Mouse (Mus musculus) kidney, embryonic 14.5 days (tissue): Measurements from ENCODE around the gene Setd6. TPM values are rescaled to one million over a fixed set of nuclear protein-coding genes. Genes with fewer than 3 reads are reported as not detected.

ENCODE experiments used
- ATAC-seq: fragments of 200-750 bp; cut with Nextera tagmentation; 2 replicates; pipeline ENCODE4 v1.8.0; 2017; ENCODE audit warnings: moderate number of reproducible peaks, mild to moderate bottlenecking, moderate TSS enrichment, moderate library complexity; ENCODE audit not compliant: low FRiP score, low TSS enrichment
- H3K27ac ChIP-seq: fragments of 300-500 bp; sonication (generic); 2 replicates; pipeline ENCODE4 v1.5.1; 2014; ENCODE audit warnings: low read depth, mild to moderate bottlenecking, low read length, moderate library complexity, mixed read lengths
- H3K27me3 ChIP-seq: fragments of 300-500 bp; sonication (generic); 2 replicates; pipeline ENCODE4 v1.6.1; 2014; ENCODE audit warnings: mild to moderate bottlenecking, low read length; ENCODE audit not compliant: control insufficient read depth, insufficient read depth
- H3K36me3 ChIP-seq: fragments of 300-500 bp; sonication (generic); 2 replicates; pipeline ENCODE4 v1.6.1; 2014; ENCODE audit warnings: low read length, mixed read lengths; ENCODE audit not compliant: control insufficient read depth, insufficient read depth
- H3K4me1 ChIP-seq: fragments of 300-500 bp; sonication (generic); 2 replicates; pipeline ENCODE4 v1.6.1; 2014; ENCODE audit warnings: low read length, mixed read lengths; ENCODE audit not compliant: control insufficient read depth, insufficient read depth
- H3K4me2 ChIP-seq: fragments of 300-500 bp; sonication (generic); replicated peaks from 2 replicates; pipeline ENCODE4 v1.6.1; 2014; ENCODE audit warnings: low read depth, mild to moderate bottlenecking, low read length
- H3K4me3 ChIP-seq: fragments of 300-500 bp; sonication (generic); 2 replicates; pipeline ENCODE4 v1.5.1; 2014; ENCODE audit warnings: mild to moderate bottlenecking, low read length
- H3K9ac ChIP-seq: fragments of 300-500 bp; sonication (generic); 2 replicates; pipeline ENCODE4 v1.6.1; 2014; ENCODE audit warnings: low read depth, mild to moderate bottlenecking, low read length, moderate library complexity
- H3K9me3 ChIP-seq: fragments of 300-500 bp; sonication (generic); 2 replicates; pipeline ENCODE4 v1.6.1; 2016; ENCODE audit warnings: low read length; ENCODE audit not compliant: control insufficient read depth
- WGBS: fragments of 180-500 bp; shearing (Covaris S2); extraction: QIAGEN DNeasy Blood & Tissue Kit; methylation state at CpG from one replicate; pipeline ENCODE4 v1.1.7; 2014; 5-methylcytosine and 5-hydroxymethylcytosine counted together
- polyA plus RNA-seq: library from polyadenylated mRNA; unstranded; fragments of >200 nt; fragmentation: Nextera tagmentation; extraction: Ambion mirVana; gene quantifications from 2 replicates; pipeline ENCODE4 v1.2.1, GENCODE M21; 2014

Setd6 gene
- polyA plus RNA-seq, 1 experiment from 2014 or later, result 25.1 TPM

DNA sequence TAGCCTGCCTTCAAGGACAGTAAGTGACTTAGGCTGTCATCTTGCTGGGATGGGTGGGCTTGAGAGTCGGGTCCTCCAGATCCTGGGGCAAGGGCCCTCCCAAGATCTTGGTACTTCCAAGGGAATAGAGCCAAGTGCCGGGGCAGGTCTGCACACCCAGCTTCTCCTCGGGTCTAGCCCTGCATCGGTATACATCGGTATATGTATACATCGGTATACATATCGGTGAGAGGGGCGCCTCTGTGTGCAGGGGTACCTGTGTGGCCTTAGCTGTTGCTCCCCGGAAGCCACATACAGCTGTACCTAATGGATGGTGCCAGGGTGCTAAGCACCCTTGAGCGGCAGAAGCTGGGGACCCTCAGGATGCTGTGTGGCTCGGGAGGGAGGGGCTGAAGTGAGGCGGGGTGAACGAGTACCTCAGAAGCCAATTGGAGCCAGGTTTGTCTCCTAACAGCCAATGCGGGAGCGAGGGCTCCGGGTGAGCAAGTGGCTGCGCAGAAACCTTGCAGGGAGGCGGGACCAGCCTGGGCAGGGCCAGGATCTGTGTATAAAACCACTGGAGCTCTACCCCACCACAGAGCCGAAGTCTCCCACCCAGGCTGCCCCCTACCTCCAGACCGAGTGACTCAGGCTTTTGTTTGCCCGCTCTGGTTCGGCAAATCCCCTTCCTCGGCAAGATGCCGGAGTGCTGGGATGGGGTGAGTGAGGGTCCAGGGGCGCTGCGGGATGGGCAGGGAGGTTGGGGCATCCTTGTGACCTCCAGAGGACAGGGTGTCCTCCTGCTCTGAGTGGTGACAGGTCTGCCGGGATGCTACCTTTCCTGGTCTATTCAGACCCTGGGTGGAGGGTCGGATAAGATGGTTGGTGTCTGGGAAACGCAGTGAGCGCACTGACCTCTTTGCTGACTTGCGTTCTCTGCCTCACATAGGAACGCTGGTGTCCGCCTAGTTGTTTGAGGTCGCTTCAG lies 12.9 kb upstream of the Setd6 start:
- H3K36me3 ChIP-seq, result no peaks in the 10 kb centered on the region
- H3K27ac ChIP-seq, result no peak overlapping the region
- H3K4me1 ChIP-seq, result peaks cover 8% of the 10 kb centered on the region; the same call in 1 of the 2 replicates
- peak; percentile 95 for ATAC-seq
- H3K4me2 ChIP-seq, result peak overlapping the region; percentile 98
- peak overlapping the region; percentile 63 for H3K4me3 ChIP-seq
- 4% methylated on average over 34 of the region's 34 CpGs for WGBS
- 0 out of 2 replicates have a peak, but pooled peaks cover 1% of the 10 kb centered on the region for H3K27me3 ChIP-seq
- H3K9ac ChIP-seq, result peak overlapping the region; percentile 60; the same call in 1 of the 2 replicates
- no peaks in the 10 kb centered on the region for H3K9me3 ChIP-seq

DNA sequence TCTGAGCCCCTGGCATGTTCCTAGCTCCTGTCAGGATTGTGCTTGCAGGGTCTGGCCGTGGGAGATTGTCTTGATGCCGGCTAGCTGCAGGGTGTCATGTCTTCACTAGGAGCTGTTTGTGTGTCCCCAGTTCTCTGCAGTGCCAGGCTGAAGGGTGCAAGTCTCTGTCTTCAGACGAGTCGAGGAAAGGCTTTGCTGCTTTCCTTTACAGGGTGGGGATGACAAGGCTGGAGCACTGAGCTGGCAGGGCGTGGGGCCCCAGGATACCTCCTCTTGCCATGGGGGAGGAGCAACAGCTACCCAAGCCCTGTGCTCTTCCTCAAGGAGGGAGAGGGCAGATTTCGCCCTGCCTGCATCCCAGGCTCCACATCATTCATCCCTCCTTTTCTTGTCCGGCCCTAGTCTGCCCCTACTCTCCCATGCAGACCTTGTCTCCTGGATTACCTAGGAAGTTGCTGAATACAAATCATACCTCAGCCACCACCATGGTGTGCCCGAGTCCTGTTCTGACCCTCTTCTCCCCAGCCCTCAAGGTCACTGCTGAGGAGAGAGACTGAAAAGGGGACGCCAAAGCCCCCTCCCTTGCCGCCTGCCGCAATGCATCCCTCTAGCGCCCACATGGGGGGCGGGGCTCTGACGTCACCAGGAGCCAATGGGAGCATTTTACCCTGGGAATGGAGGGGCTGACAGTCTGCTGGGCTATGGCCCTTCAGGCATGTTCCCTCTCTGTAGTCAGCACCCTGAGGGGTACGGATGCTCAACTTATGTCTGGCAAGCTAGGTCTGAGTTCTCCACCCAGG lies 12.0 kb upstream of the Setd6 start:
- 3% methylated on average over 15 of the region's 15 CpGs for WGBS
- Histone ChIP-seq H3K4me1 (peaks cover 8% of the 10 kb centered on the region; the same call in 1 of the 2 replicates), H3K4me2 (peak overlapping the region; percentile 98), H3K4me3 (peak overlapping the region; percentile 63), H3K9me3 (no peaks in the 10 kb centered on the region), H3K27ac (no peak overlapping the region), H3K36me3 (no peaks in the 10 kb centered on the region), H3K9ac (peak overlapping the region; percentile 60; the same call in 1 of the 2 replicates), H3K27me3 (no peaks in the 10 kb centered on the region)
- peak; percentile 28 for ATAC-seq

GRCm38 (mm10) chr8:95704538-95704937 lies 11.1 kb upstream of the Setd6 start:
- H3K9ac ChIP-seq, result no peak overlapping the region
- H3K27me3 ChIP-seq, result no peaks in the 10 kb centered on the region
- H3K9me3 ChIP-seq, result no peaks in the 10 kb centered on the region
- WGBS, result 91% methylated on average over 3 of the region's 3 CpGs
- H3K4me3 ChIP-seq, result no peak overlapping the region
- H3K4me1 ChIP-seq, result peaks cover 8% of the 10 kb centered on the region; the same call in 1 of the 2 replicates
- no peak for ATAC-seq
- H3K36me3 ChIP-seq, result no peaks in the 10 kb centered on the region
- H3K4me2 ChIP-seq, result no peak overlapping the region
- no peak overlapping the region for H3K27ac ChIP-seq

DNA sequence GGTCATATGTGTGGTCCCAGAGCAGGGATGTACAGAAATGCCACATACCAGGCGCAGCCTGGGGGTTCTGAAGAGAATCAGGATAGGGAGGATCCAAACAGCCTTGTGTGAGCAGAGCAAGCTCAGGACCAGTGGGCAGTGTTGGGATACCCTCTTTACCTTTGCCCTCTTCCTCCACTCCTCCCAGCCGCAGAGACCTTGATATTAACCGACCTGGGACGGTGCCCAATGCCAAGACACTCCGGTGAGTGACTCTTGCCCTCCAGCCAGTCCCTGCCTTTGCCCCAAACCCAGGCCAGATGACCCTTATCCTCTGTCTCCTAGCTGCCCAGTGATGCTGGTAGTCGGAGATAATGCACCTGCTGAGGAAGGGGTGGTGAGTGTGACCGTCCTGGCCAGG lies 6.1 kb upstream of the Setd6 start:
- H3K9me3 ChIP-seq, result no peaks in the 10 kb centered on the region
- no peak for ATAC-seq
- H3K36me3 ChIP-seq, result no peaks in the 10 kb centered on the region
- WGBS, result 78% methylated on average over 7 of the region's 7 CpGs
- no peaks in the 10 kb centered on the region for H3K27me3 ChIP-seq
- no peak overlapping the region for H3K4me3 ChIP-seq
- no peak overlapping the region for H3K9ac ChIP-seq
- H3K27ac ChIP-seq, result no peak overlapping the region
- no peaks in the 10 kb centered on the region for H3K4me1 ChIP-seq
- no peak overlapping the region for H3K4me2 ChIP-seq

DNA sequence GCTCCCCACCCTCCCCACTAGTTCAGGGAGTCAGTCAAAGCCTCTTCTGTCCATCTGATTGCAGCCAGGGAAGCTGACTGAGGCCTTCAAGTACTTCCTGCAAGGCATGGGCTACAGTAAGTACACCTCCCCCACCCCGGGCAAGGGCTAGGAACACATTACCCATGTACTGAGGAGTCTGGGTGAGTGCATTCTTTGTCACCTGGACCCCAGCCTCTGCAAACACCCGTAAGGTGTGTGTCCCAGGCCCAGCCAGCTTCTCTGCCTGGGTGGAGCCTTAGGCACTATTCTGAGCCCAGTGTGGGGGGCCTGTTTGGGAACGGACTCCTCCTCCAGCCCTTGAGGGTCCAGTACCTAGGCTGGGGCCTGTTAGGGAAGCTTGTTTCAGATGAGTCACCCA lies 4.7 kb upstream of the Setd6 start:
- H3K9ac ChIP-seq, result no peak overlapping the region
- ATAC-seq, result no peak
- H3K4me3 ChIP-seq, result no peak overlapping the region
- H3K4me2 ChIP-seq, result no peak overlapping the region
- H3K27ac ChIP-seq, result no peak overlapping the region
- H3K27me3 ChIP-seq, result no peaks in the 10 kb centered on the region
- H3K4me1 ChIP-seq, result no peaks in the 10 kb centered on the region
- no peaks in the 10 kb centered on the region for H3K9me3 ChIP-seq
- no peaks in the 10 kb centered on the region for H3K36me3 ChIP-seq
- 62% methylated on average over 3 of the region's 3 CpGs for WGBS

- H3K4me3 ChIP-seq, result no peak overlapping the region
- ATAC-seq, result no peak
- H3K4me1 ChIP-seq, result peaks cover 7% of the 10 kb centered on the region; the same call in 1 of the 2 replicates
- H3K4me2 ChIP-seq, result no peak overlapping the region
- H3K36me3 ChIP-seq, result peaks cover 5% of the 10 kb centered on the region
- H3K27me3 ChIP-seq, result no peaks in the 10 kb centered on the region
- no peak overlapping the region for H3K9ac ChIP-seq
- no peak overlapping the region for H3K27ac ChIP-seq
- WGBS, result 85% methylated on average over 9 of the region's 9 CpGs
- H3K9me3 ChIP-seq, result no peaks in the 10 kb centered on the region
Measured at GRCm38 (mm10) chr8:95712395-95712794, 3.3 kb upstream of the Setd6 start.

GRCm38 (mm10) chr8:95713100-95714010 lies 2.3 kb upstream of the Setd6 start:
- H3K4me3 ChIP-seq, result no peak overlapping the region
- no peak overlapping the region for H3K27ac ChIP-seq

DNA sequence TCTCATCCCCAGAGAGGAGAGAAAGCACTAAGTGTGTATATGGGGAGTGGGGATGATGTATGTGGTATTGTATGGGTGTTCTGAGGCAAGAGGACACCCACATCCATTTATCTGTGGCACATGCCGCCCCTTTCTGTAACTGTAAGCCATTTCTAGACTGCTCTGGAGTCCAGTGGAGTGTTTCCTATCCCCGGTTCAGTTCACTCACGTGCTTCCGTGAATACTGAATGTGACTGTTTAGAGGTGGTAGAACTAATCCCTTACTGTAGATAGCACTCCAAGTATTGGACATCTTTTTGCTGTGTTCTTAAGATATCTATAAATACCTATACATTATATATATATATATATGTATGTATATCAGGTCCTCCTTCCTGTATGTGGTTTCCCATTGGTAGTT lies 1.3 kb upstream of the Setd6 start:
- WGBS, result 94% methylated on average over 4 of the region's 4 CpGs
- H3K4me1 ChIP-seq, result peaks cover 7% of the 10 kb centered on the region; the same call in 1 of the 2 replicates
- no peaks in the 10 kb centered on the region for H3K9me3 ChIP-seq
- H3K36me3 ChIP-seq, result peaks cover 24% of the 10 kb centered on the region
- ATAC-seq, result no peak
- no peak overlapping the region for H3K4me3 ChIP-seq
- H3K27ac ChIP-seq, result no peak overlapping the region
- no peaks in the 10 kb centered on the region for H3K27me3 ChIP-seq
- H3K4me2 ChIP-seq, result no peak overlapping the region
- no peak overlapping the region for H3K9ac ChIP-seq

More at GRCm38 (mm10) chr8:95713100-95714010, 2.3 kb upstream of the Setd6 start:
- Histone ChIP-seq H3K27me3 (no peaks in the 10 kb centered on the region), H3K4me1 (peaks cover 7% of the 10 kb centered on the region; the same call in 1 of the 2 replicates), H3K4me2 (no peak overlapping the region), H3K9ac (no peak overlapping the region), H3K9me3 (no peaks in the 10 kb centered on the region), H3K36me3 (peaks cover 14% of the 10 kb centered on the region)
- 79% methylated on average over 19 of the region's 19 CpGs for WGBS
- peak; percentile 33 for ATAC-seq
